Mouse (Mus musculus): ENCODE results near the gene L3mbtl2.

- TF ChIP-seq CTCF (IDR thresholded peaks at IDR 0.05; ENCODE audit: control insufficient read depth, insufficient read depth, insufficient read length), result no peak
- no peak for TF ChIP-seq USF1 (IDR thresholded peaks at IDR 0.05; ENCODE audit: low read depth)
- TF ChIP-seq MAX (IDR thresholded peaks at IDR 0.05), result no peak
- no peak for TF ChIP-seq MYOG (IDR thresholded peaks at IDR 0.05; ENCODE audit: control insufficient read depth, extremely low read depth, insufficient read length)
- TF ChIP-seq FOSL1 (IDR thresholded peaks at IDR 0.05; ENCODE audit: insufficient read depth, low read length, poor library complexity, severe bottlenecking), result no peak
- no peak for TF ChIP-seq CEBPB (IDR thresholded peaks at IDR 0.05; ENCODE audit: low read depth)
- TF ChIP-seq MYOD1 (IDR thresholded peaks at IDR 0.05; ENCODE audit: control insufficient read depth, insufficient read length, low read depth), result no peak
These were observed 46.0 kb downstream of the L3mbtl2 start for GRCm38 (mm10) chr15:81709686-81710085.

Data from C2C12 (cell line).